Comparison of ENCODE assay signal across 8 mouse cellular contexts in genomic region chr14:17659031-17659430, GRCm38 (mm10). TPM values are rescaled to one million over a fixed set of nuclear protein-coding genes. Genes with fewer than 3 reads are reported as not detected.
DNase-seq lines count a peak whose midpoint lies in the region; ATAC-seq lines count a peak whose summit lies in the region.

No protein-coding gene starts in this region.

- peaks cover 13% of the 10 kb centered on the region for H3K4me1 ChIP-seq in hindbrain, embryonic 14.5 days (replicated peaks; ENCODE audit: control insufficient read depth, insufficient read depth, low read length)

- peak; percentile 80 for DNase-seq in R1 (ENCODE audit: low read depth, low spot score)
- peak; percentile 76 to 90 for DNase-seq in cerebellum, postnatal 25 days
- DNase-seq in frontal cortex, postnatal 36 days (ENCODE audit: low spot score in 2 of 2), result peak; percentile 81 to 89
- peak; percentile 75 for DNase-seq in hindbrain, embryonic 14.5 days (ENCODE audit: low spot score)
- peak; percentile 49 to 70 for DNase-seq in layer of hippocampus, postnatal 25 days (ENCODE audit: extremely low spot score in 1 of 2, low spot score in 1 of 2)
- peak; percentile 88 for DNase-seq in lung, postnatal 10 days
- peak; percentile 71 for DNase-seq in ovary, postnatal 14 days (ENCODE audit: low spot score)
- peak; percentile 79 for DNase-seq in thymus, postnatal 4 days

- WGBS in hindbrain, embryonic 14.5 days, result under 1% methylated on average over 9 of the region's 10 CpGs

- no peaks in the 10 kb centered on the region for H3K36me3 ChIP-seq in hindbrain, embryonic 14.5 days (replicated peaks; ENCODE audit: control insufficient read depth, insufficient read depth)

- H3K27me3 ChIP-seq in hindbrain, embryonic 14.5 days (ENCODE audit: control insufficient read depth, insufficient read depth, low read length), result peaks cover 29% of the 10 kb centered on the region; the same call in 1 of the 2 replicates

- H3K4me3 ChIP-seq in hindbrain, embryonic 14.5 days (replicated peaks; ENCODE audit: low read length), result peak overlapping the region; percentile 69

- no peak overlapping the region for H3K9ac ChIP-seq in hindbrain, embryonic 14.5 days

- peak overlapping the region; percentile 87 for H3K4me2 ChIP-seq in hindbrain, embryonic 14.5 days (replicated peaks)

- no peaks in the 10 kb centered on the region for H3K9me3 ChIP-seq in hindbrain, embryonic 14.5 days (ENCODE audit: control insufficient read depth, low read length)

- H3K27ac ChIP-seq in hindbrain, embryonic 14.5 days, result no peak overlapping the region

- peak; percentile 60; the same call in 1 of the 2 replicates for ATAC-seq in hindbrain, embryonic 14.5 days (ENCODE audit: low FRiP score)

RNA-seq across cellular contexts. Expression of gene Thrb, which starts 1.0 kb away (rescaled TPM):
- 1.3 and 1.4 TPM in 2 replicates for polyA plus RNA-seq in hindbrain, embryonic 14.5 days (2014; fragmentation: Nextera tagmentation; extraction: Ambion mirVana)
- 10 to 100 TPM; 35.4 to 40.7 TPM for total RNA-seq in layer of hippocampus, postnatal 25 days (2021)
